Mouse (Mus musculus) embryonic fibroblast, embryonic 13.5 days (primary cell): Measurements from ENCODE around the gene Pde11a.

Source experiments
- CTCF ChIP-seq: IDR thresholded peaks from 2 replicates; pipeline ENCODE4 v1.5.1; 2011; ENCODE audit warnings: mild to moderate bottlenecking, control low read depth, low read length, moderate library complexity, borderline replicate concordance; ENCODE audit not compliant: insufficient read depth
- POLR2A ChIP-seq: IDR thresholded peaks from 2 replicates; pipeline ENCODE4 v1.6.1; 2011; ENCODE audit warnings: low read depth, mild to moderate bottlenecking, control low read depth, low read length, moderate library complexity

GRCm38 (mm10) chr2:76269494-76269893 lies 69.1 kb downstream of the Pde11a start:
- TF ChIP-seq CTCF (no peak), POLR2A (no peak)
